Comparison of ENCODE assay signal across 12 mouse cellular contexts in genomic region chr14:16599224-16599623, GRCm38 (mm10).
DNase-seq lines count a peak whose midpoint lies in the region; ATAC-seq lines count a peak whose summit lies in the region.
"Had no signal": no experiment of that assay in that cellular context is flagged by ENCODE, and none has a peak within 500 bp of the region (broad histone marks: within the 10 kb centered on the region; RNA-seq: fewer than 3 reads in every experiment).

No protein-coding gene starts in this region.

- H3K4me3 ChIP-seq in forebrain, embryonic 15.5 days: no peak overlapping the region
- H3K4me3 ChIP-seq in forebrain, embryonic 10.5 days: no peak overlapping the region

- H3K4me2 ChIP-seq in forebrain, embryonic 15.5 days (replicated peaks): no peak overlapping the region

- no peaks in the 10 kb centered on the region for H3K27me3 ChIP-seq in forebrain, embryonic 15.5 days
- H3K27me3 ChIP-seq in forebrain, embryonic 10.5 days (ENCODE audit: poor library complexity, severe bottlenecking): no peaks in the 10 kb centered on the region
- H3K27me3 ChIP-seq: megakaryocyte, embryonic 14.5 days had no signal

- peak; percentile 59 for ATAC-seq in forebrain, embryonic 15.5 days (replicated peaks)

- no peaks in the 10 kb centered on the region for H3K36me3 ChIP-seq in forebrain, embryonic 15.5 days
- H3K36me3 ChIP-seq in forebrain, embryonic 10.5 days (replicated peaks): no peaks in the 10 kb centered on the region

- H3K9me3 ChIP-seq in forebrain, embryonic 15.5 days: no peaks in the 10 kb centered on the region
- no peaks in the 10 kb centered on the region for H3K9me3 ChIP-seq in forebrain, embryonic 10.5 days
- H3K9me3 ChIP-seq: megakaryocyte, embryonic 14.5 days had no signal

- H3K4me1 ChIP-seq in forebrain, embryonic 15.5 days: peaks cover 14% of the 10 kb centered on the region
- peaks cover 28% of the 10 kb centered on the region for H3K4me1 ChIP-seq in forebrain, embryonic 10.5 days

- no peak overlapping the region for H3K9ac ChIP-seq in forebrain, embryonic 15.5 days (replicated peaks)
- H3K9ac ChIP-seq: liver, embryonic 14.5 days had no signal

- 60% methylated on average over 7 of the region's 7 CpGs for WGBS in forebrain, embryonic 15.5 days
- WGBS in forebrain, embryonic 10.5 days: 88% methylated on average over 7 of the region's 7 CpGs

- DNase-seq in forebrain, embryonic 10.5 days (ENCODE audit: extremely low spot score, low spot score): no peak
- peak; percentile 48 for DNase-seq in heart, adult 8-10 months (ENCODE audit: low spot score)
- DNase-seq in layer of hippocampus, adult 8-10 months (ENCODE audit: low spot score in 2 of 2): peak; percentile 36 to 40
- peak; percentile 52 to 53 for DNase-seq in right cerebral cortex, adult 2 months (ENCODE audit: low spot score in 2 of 2)
- no peak for DNase-seq in testis, postnatal 10 days (ENCODE audit: low spot score)
- DNase-seq in thymus, postnatal 0 days (ENCODE audit: low spot score): no peak
- no peak for DNase-seq in retina, embryonic 14.5 days (ENCODE audit: low spot score)
- DNase-seq: B cell, adult 2 months; gastrocnemius, postnatal 10 days had no signal

- no peak overlapping the region for H3K27ac ChIP-seq in forebrain, embryonic 15.5 days (replicated peaks)
- no peak overlapping the region for H3K27ac ChIP-seq in forebrain, embryonic 10.5 days
- H3K27ac ChIP-seq: liver, embryonic 14.5 days had no signal

Comparison
In these comparisons a context has a peak if more than half of its experiments do, and no peak if none do; other contexts are left out.
1. DNase-seq: peak in heart, adult 8-10 months (single experiment), layer of hippocampus, adult 8-10 months (2 of 2) and right cerebral cortex, adult 2 months (2 of 2); none in forebrain, embryonic 10.5 days (single experiment), testis, postnatal 10 days (single experiment), thymus, postnatal 0 days (single experiment) and retina, embryonic 14.5 days (single experiment).